Mouse (Mus musculus) forebrain, embryonic 14.5 days (tissue): ENCODE data around the gene Yy1. TPM values are rescaled to one million over a fixed set of nuclear protein-coding genes. Genes with fewer than 3 reads are reported as not detected.
A peak's percentile ranks its signal among the peaks of the same experiment; 100 is the strongest.

Source experiments
- microRNA counts: library from miRNA; unstranded; fragments of <30 nt; microRNA quantifications from one replicate; lab custom pipeline; 2016
- microRNA-seq: library from miRNA; unstranded; fragments of <30 nt; microRNA quantifications from one replicate; pipeline ENCODE4, GENCODE M21; 2016
- polyA plus RNA-seq: library from polyadenylated mRNA; unstranded; fragments of >200 nt; fragmentation: Nextera tagmentation; extraction: Ambion mirVana; gene quantifications from 2 replicates; pipeline ENCODE4 v1.2.1, GENCODE M21; 2014

The Yy1 gene
- polyA plus RNA-seq, 1 experiment from 2014 or later = 17.6 TPM

MicroRNA genes within 50 kb of the gene (microRNA counts, 519-probe panel; counts per million panel counts)
- microRNA mmu-miR-345-3p (lab: Ali Mortazavi, UCI) = not detected
- microRNA mmu-miR-345-5p (lab: Ali Mortazavi, UCI) = 4,176 counts per million, percentile 48 among the panel's probes with 10 or more counts

Small RNAs within 50 kb of the gene (microRNA-seq; reads per million reads assigned to microRNA genes)
- gene Mir345 = 95.7 reads per million, percentile 57 among the genes with 10 or more reads in this experiment

Other genes starting within 250 kb of the Yy1 start
- 208 and 232 TPM in 2 replicates for gene Evl, start 238.3 kb upstream of the Yy1 start, polyA plus RNA-seq
- gene Degs2, start 90.7 kb upstream of the Yy1 start, polyA plus RNA-seq = 1.1 and 1.3 TPM in 2 replicates
- gene Slc25a29, start 42.9 kb downstream of the Yy1 start, polyA plus RNA-seq = 21.7 and 23.4 TPM in 2 replicates
- 14.1 and 17.3 TPM in 2 replicates for gene Slc25a47, start 43.1 kb downstream of the Yy1 start, polyA plus RNA-seq
- gene Wdr25, start 100.7 kb downstream of the Yy1 start, polyA plus RNA-seq = 3.5 and 3.7 TPM in 2 replicates
- 101 and 113 TPM in 2 replicates for gene Wars, start 101.2 kb downstream of the Yy1 start, polyA plus RNA-seq